Mouse (Mus musculus) cerebellum, adult 2 months (tissue): ENCODE data around the gene Thsd4.

Source experiments
- CTCF ChIP-seq: fragments of 200-500 bp; IDR thresholded peaks from 2 replicates; pipeline ENCODE4 v1.5.1; 2011; ENCODE audit warnings: low read depth, mild to moderate bottlenecking, control low read depth, low read length, moderate library complexity, borderline replicate concordance; ENCODE audit not compliant: insufficient read depth
- POLR2A ChIP-seq: fragments of 200-500 bp; IDR thresholded peaks from 2 replicates; pipeline ENCODE4 v1.6.1; 2011; ENCODE audit warnings: low read length, control low read depth, borderline replicate concordance; ENCODE audit not compliant: insufficient read depth

DNA sequence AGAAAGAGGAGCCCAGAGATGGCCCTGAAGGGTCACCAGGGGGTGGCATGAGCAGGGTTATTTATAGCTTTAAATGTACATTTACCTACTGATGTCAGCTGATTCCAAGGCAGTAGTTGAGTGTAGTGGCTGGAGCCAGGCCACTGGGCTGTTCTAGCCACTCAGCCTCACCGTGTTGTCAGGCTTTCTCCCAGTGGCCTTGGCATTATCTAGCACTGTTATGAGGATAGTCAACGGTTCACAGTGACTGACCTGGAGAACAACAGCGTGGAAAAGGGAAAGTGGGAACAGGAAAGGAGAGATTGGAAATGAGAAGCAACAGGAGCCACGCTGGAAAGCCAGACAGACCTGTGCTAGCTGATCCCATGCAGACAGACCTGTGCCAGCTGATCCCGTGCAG, 329.5 kb downstream of the Thsd4 start:
- TF ChIP-seq CTCF = no peak
- TF ChIP-seq POLR2A = no peak
